In the genomic region with DNA sequence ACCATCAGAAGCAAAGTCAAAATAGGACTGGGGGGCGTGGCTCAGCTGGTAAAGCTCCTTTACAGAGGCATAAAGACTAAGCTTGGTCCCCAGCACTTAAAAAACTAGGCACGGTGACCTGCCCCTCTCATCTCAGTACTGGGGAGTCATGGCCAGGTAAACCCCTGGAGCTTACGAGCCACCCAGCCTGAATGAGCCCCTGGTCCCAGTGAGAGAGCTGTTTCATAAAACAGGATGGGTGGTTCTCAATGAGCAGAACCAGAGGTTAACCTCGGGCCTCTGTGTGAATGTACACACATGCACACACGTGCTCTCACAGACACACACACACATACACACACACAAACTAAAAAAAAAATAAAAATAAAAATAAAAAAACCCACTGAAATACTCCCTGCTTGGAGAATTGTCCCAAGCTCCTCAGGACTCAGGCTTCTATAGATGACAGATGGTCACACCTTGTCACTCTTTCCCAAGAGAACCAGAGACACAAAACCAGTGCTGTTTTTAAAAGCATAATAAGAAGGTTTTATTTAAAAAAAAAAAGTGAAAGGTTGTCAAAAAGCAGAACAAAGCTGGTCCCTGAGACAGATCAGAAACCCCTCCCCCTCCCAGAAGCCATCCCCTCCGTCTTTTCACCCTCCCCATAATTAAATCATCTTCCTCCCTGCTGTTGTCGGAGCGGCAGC, we compare ENCODE assay signal across 8 mouse cellular contexts. TPM values are rescaled to one million over a fixed set of nuclear protein-coding genes. Genes with fewer than 3 reads are reported as not detected.
DNase-seq lines count a peak whose midpoint lies in the region; ATAC-seq and TF ChIP-seq lines count a peak whose summit lies in the region.

No protein-coding gene starts in this region.

- H3K9ac ChIP-seq in liver, adult 2 months (ENCODE audit: low read depth, low read length): no peak overlapping the region
- H3K9ac ChIP-seq in intestine, embryonic 16.5 days (ENCODE audit: low read depth, low read length): peak overlapping the region; percentile 62
- peak overlapping the region; percentile 67 for H3K9ac ChIP-seq in neural tube, embryonic 13.5 days

- no peaks in the 10 kb centered on the region for H3K79me2 ChIP-seq in liver, adult 2 months (ENCODE audit: control insufficient read depth, insufficient read depth, low read length)

- DNase-seq in liver, adult 2 months (ENCODE audit: extremely low read depth, low read depth, low spot score): no peak
- no peak for DNase-seq in liver
- no peak for DNase-seq in forebrain, embryonic 10.5 days (ENCODE audit: extremely low spot score, low spot score)
- no peak for DNase-seq in gastrocnemius, postnatal 25 days
- no peak for DNase-seq in left cerebral cortex, postnatal 14 days (ENCODE audit: low spot score in 2 of 2)
- DNase-seq in adrenal gland, postnatal 4 days (ENCODE audit: low spot score in 2 of 2): no peak

- no peak for TF ChIP-seq POLR2A in liver, adult 2 months (IDR thresholded peaks at IDR 0.05; ENCODE audit: extremely low read depth, insufficient read depth, low read length)

- ATAC-seq in intestine, embryonic 16.5 days: peak; percentile 64; the same call in 1 of the 2 replicates
- peak; percentile 29 for ATAC-seq in neural tube, embryonic 13.5 days (ENCODE audit: low read depth)

- peaks cover 10% of the 10 kb centered on the region for H3K4me1 ChIP-seq in liver, adult 2 months (ENCODE audit: control insufficient read depth, insufficient read depth, low read length)
- H3K4me1 ChIP-seq in forebrain, embryonic 10.5 days: peaks cover 45% of the 10 kb centered on the region
- H3K4me1 ChIP-seq in intestine, embryonic 16.5 days (ENCODE audit: control insufficient read depth, insufficient read depth, low read length): peaks cover 3% of the 10 kb centered on the region
- peaks cover 39% of the 10 kb centered on the region for H3K4me1 ChIP-seq in neural tube, embryonic 13.5 days (replicated peaks)

- H3K4me3 ChIP-seq in liver, adult 2 months (ENCODE audit: insufficient read depth, low read depth, low read length): peak overlapping the region; percentile 55; the same call in 1 of the 2 replicates
- H3K4me3 ChIP-seq in forebrain, embryonic 10.5 days: peak overlapping the region; percentile 53
- H3K4me3 ChIP-seq in intestine, embryonic 16.5 days (ENCODE audit: low read length): peak overlapping the region; percentile 50
- peak overlapping the region; percentile 36 for H3K4me3 ChIP-seq in neural tube, embryonic 13.5 days

- peaks cover 2% of the 10 kb centered on the region; the same call in 1 of the 2 replicates for H3K27me3 ChIP-seq in liver, adult 2 months (ENCODE audit: control insufficient read depth, insufficient read depth, low read length)
- H3K27me3 ChIP-seq in forebrain, embryonic 10.5 days (ENCODE audit: poor library complexity, severe bottlenecking): peaks cover 27% of the 10 kb centered on the region
- no peaks in the 10 kb centered on the region for H3K27me3 ChIP-seq in intestine, embryonic 16.5 days (replicated peaks; ENCODE audit: control insufficient read depth, insufficient read depth, low read length)
- H3K27me3 ChIP-seq in neural tube, embryonic 13.5 days: no peaks in the 10 kb centered on the region

- H3K4me2 ChIP-seq in intestine, embryonic 16.5 days (ENCODE audit: low read depth, low read length): peak overlapping the region; percentile 56
- peak overlapping the region; percentile 61 for H3K4me2 ChIP-seq in neural tube, embryonic 13.5 days

- WGBS in liver, adult 2 months: 51% methylated on average over 8 of the region's 8 CpGs
- 25% methylated on average over 8 of the region's 8 CpGs for WGBS in forebrain, embryonic 10.5 days
- WGBS in intestine, embryonic 16.5 days: 35% methylated on average over 8 of the region's 8 CpGs
- WGBS in neural tube, embryonic 13.5 days: 22% methylated on average over 8 of the region's 8 CpGs

- H3K36me3 ChIP-seq in liver, adult 2 months (ENCODE audit: control insufficient read depth, insufficient read depth, low read length): no peaks in the 10 kb centered on the region
- H3K36me3 ChIP-seq in forebrain, embryonic 10.5 days (replicated peaks): no peaks in the 10 kb centered on the region
- no peaks in the 10 kb centered on the region for H3K36me3 ChIP-seq in intestine, embryonic 16.5 days (ENCODE audit: control insufficient read depth, insufficient read depth, low read length)
- no peaks in the 10 kb centered on the region for H3K36me3 ChIP-seq in neural tube, embryonic 13.5 days

- no peak for TF ChIP-seq CTCF in liver, adult 2 months (IDR thresholded peaks at IDR 0.05; ENCODE audit: low read depth, low read length)

- no peaks in the 10 kb centered on the region for H3K9me3 ChIP-seq in forebrain, embryonic 10.5 days
- H3K9me3 ChIP-seq in intestine, embryonic 16.5 days (ENCODE audit: control insufficient read depth, low read length): no peaks in the 10 kb centered on the region
- H3K9me3 ChIP-seq in neural tube, embryonic 13.5 days: no peaks in the 10 kb centered on the region

- no peak overlapping the region for H3K27ac ChIP-seq in liver, adult 2 months (replicated peaks; ENCODE audit: insufficient read depth, low read depth, low read length)
- H3K27ac ChIP-seq in forebrain, embryonic 10.5 days: peak overlapping the region; percentile 82
- no peak overlapping the region for H3K27ac ChIP-seq in intestine, embryonic 16.5 days (ENCODE audit: low read length)
- H3K27ac ChIP-seq in neural tube, embryonic 13.5 days (replicated peaks): peak overlapping the region; percentile 95

- intact Hi-C loops in left cerebral cortex, postnatal 14 days (cut with DNase I): loop anchor here (2.0 to 5.0 kb wide), 3 partner anchors 49 to 169 kb away; a partner anchor contains a TSS

RNA-seq across cellular contexts. Expression of a gene that starts 32.6 kb away (rescaled TPM):
- total RNA-seq in liver, adult 2 months (2014; rRNA removed): not detected in 2 replicates
- not detected in 2 replicates for polyA plus RNA-seq in liver, adult 2 months (2012; rRNA removed)
- polyA plus RNA-seq in forebrain, embryonic 10.5 days (2016; fragmentation: Nextera tagmentation; extraction: Ambion mirVana): not detected in 2 replicates
- not detected in 2 replicates for polyA plus RNA-seq in intestine, embryonic 16.5 days (2015; fragmentation: Nextera tagmentation; extraction: Ambion mirVana)
- not detected in 2 replicates for polyA plus RNA-seq in neural tube, embryonic 13.5 days (2015; fragmentation: Nextera tagmentation; extraction: Ambion mirVana)
- total RNA-seq in gastrocnemius, postnatal 25 days (2021): not detected
- total RNA-seq in left cerebral cortex, postnatal 14 days (2021): not detected
- total RNA-seq in adrenal gland, postnatal 4 days (2021): not detected

RNA-seq across cellular contexts. Expression of a gene that starts 47.9 kb away (rescaled TPM):
- total RNA-seq in liver, adult 2 months (2014; rRNA removed): 0.40 and 0.46 TPM in 2 replicates
- 0.98 and 1.3 TPM in 2 replicates for polyA plus RNA-seq in liver, adult 2 months (2012; rRNA removed)
- 14.7 and 15.4 TPM in 2 replicates for polyA plus RNA-seq in forebrain, embryonic 10.5 days (2016; fragmentation: Nextera tagmentation; extraction: Ambion mirVana)
- polyA plus RNA-seq in intestine, embryonic 16.5 days (2015; fragmentation: Nextera tagmentation; extraction: Ambion mirVana): 20.9 and 22.2 TPM in 2 replicates
- 51.5 and 52.0 TPM in 2 replicates for polyA plus RNA-seq in neural tube, embryonic 13.5 days (2015; fragmentation: Nextera tagmentation; extraction: Ambion mirVana)
- 1 to 10 TPM; 5.3 to 6.6 TPM for total RNA-seq in gastrocnemius, postnatal 25 days (2021)
- 10 to 100 TPM; 29.8 to 30.2 TPM for total RNA-seq in left cerebral cortex, postnatal 14 days (2021)
- total RNA-seq in adrenal gland, postnatal 4 days (2021): 10 to 100 TPM; 13.0 to 16.6 TPM

Comparison
In these comparisons a context has a peak if more than half of its experiments do, and no peak if none do; other contexts are left out.
1. H3K27ac ChIP-seq: peak in forebrain, embryonic 10.5 days (single experiment) and neural tube, embryonic 13.5 days (single experiment); none in liver, adult 2 months (single experiment) and intestine, embryonic 16.5 days (single experiment).
2. Peak in every context shown above with its lines, with median percentiles within 50 percentile points of each other: H3K4me3 ChIP-seq.